Mouse (Mus musculus) testis, adult 2 months (tissue): ENCODE measurements around the gene Prkd2.

Experiments
- CTCF ChIP-seq: fragments of 200-500 bp; IDR thresholded peaks from 2 replicates; pipeline ENCODE4 v1.5.1; 2012; ENCODE audit warnings: low read depth, mild to moderate bottlenecking, inconsistent platforms, low read length, moderate library complexity; ENCODE audit not compliant: control insufficient read depth, insufficient read depth, insufficient replicate concordance
- POLR2A ChIP-seq: fragments of 200-500 bp; IDR thresholded peaks from 2 replicates; pipeline ENCODE4 v1.6.1; 2012; ENCODE audit warnings: low read depth, mild to moderate bottlenecking, inconsistent platforms, low read length, moderate library complexity; ENCODE audit not compliant: control insufficient read depth

GRCm38 (mm10) chr7:16844696-16845071, 2.0 kb downstream of the Prkd2 start:
- TF ChIP-seq CTCF (no peak), POLR2A (no peak)
